Mouse (Mus musculus): ENCODE results near the gene Gm20388. TPM values are rescaled to one million over a fixed set of nuclear protein-coding genes. Genes with fewer than 3 reads are reported as not detected.

The Gm20388 gene
- polyA plus RNA-seq, 1 experiment from 2014 or later = 2.5 TPM

- H3K4me1 ChIP-seq = peaks cover 91% of the 10 kb centered on the region
- DNase-seq (ENCODE audit: low spot score) = no peak
- peaks cover 34% of the 10 kb centered on the region for H3K27me3 ChIP-seq (ENCODE audit: low read depth, poor library complexity, severe bottlenecking)
- H3K4me3 ChIP-seq = peak overlapping the region; percentile 74
- 11% methylated on average over 21 of the region's 21 CpGs for WGBS
- no peaks in the 10 kb centered on the region for H3K9me3 ChIP-seq (replicated peaks)
- H3K36me3 ChIP-seq = no peaks in the 10 kb centered on the region
- H3K27ac ChIP-seq = peak overlapping the region; percentile 91
Observed at GRCm38 (mm10) chr8:120485551-120486476, 575.2 kb downstream of the Gm20388 start.

- peaks cover 91% of the 10 kb centered on the region for H3K4me1 ChIP-seq
- peak overlapping the region; percentile 74 for H3K4me3 ChIP-seq
- peaks cover 41% of the 10 kb centered on the region for H3K27me3 ChIP-seq (ENCODE audit: low read depth, poor library complexity, severe bottlenecking)
- H3K9me3 ChIP-seq (replicated peaks) = no peaks in the 10 kb centered on the region
- peak overlapping the region; percentile 91 for H3K27ac ChIP-seq
- peak; percentile 77 for DNase-seq (ENCODE audit: low spot score)
- H3K36me3 ChIP-seq = no peaks in the 10 kb centered on the region
- under 1% methylated on average over 50 of the region's 50 CpGs for WGBS
Observed at GRCm38 (mm10) chr8:120486477-120487376, 576.1 kb downstream of the Gm20388 start.

GRCm38 (mm10) chr8:120487377-120487728, 576.7 kb downstream of the Gm20388 start:
- H3K27me3 ChIP-seq (ENCODE audit: low read depth, poor library complexity, severe bottlenecking) = peaks cover 41% of the 10 kb centered on the region
- no peaks in the 10 kb centered on the region for H3K36me3 ChIP-seq
- under 1% methylated on average over 34 of the region's 34 CpGs for WGBS
- peak; percentile 68 for DNase-seq (ENCODE audit: low spot score)
- H3K27ac ChIP-seq = peak overlapping the region; percentile 91
- H3K9me3 ChIP-seq (replicated peaks) = no peaks in the 10 kb centered on the region
- peaks cover 91% of the 10 kb centered on the region for H3K4me1 ChIP-seq
- H3K4me3 ChIP-seq = peak overlapping the region; percentile 74

- no peaks in the 10 kb centered on the region for H3K9me3 ChIP-seq (replicated peaks)
- WGBS = under 1% methylated on average over 52 of the region's 55 CpGs
- DNase-seq (ENCODE audit: low spot score) = peak; percentile 78
- H3K4me1 ChIP-seq = peaks cover 95% of the 10 kb centered on the region
- H3K27me3 ChIP-seq (ENCODE audit: low read depth, poor library complexity, severe bottlenecking) = peaks cover 41% of the 10 kb centered on the region
- peak overlapping the region; percentile 74 for H3K4me3 ChIP-seq
- no peaks in the 10 kb centered on the region for H3K36me3 ChIP-seq
- H3K27ac ChIP-seq = peak overlapping the region; percentile 91
Observed at GRCm38 (mm10) chr8:120487729-120488510, 577.3 kb downstream of the Gm20388 start.

- Histone ChIP-seq H3K36me3 (no peaks in the 10 kb centered on the region), H3K4me3 (peak overlapping the region; percentile 74), H3K27ac (peak overlapping the region; percentile 91), H3K27me3 (ENCODE audit: low read depth, poor library complexity, severe bottlenecking) (peaks cover 34% of the 10 kb centered on the region), H3K4me1 (peaks cover 97% of the 10 kb centered on the region), H3K9me3 (replicated peaks) (no peaks in the 10 kb centered on the region)
- WGBS = 0% methylated on average over 25 of the region's 25 CpGs
- no peak for DNase-seq (ENCODE audit: low spot score)
Observed at GRCm38 (mm10) chr8:120488636-120489131, 578.0 kb downstream of the Gm20388 start.

GRCm38 (mm10) chr8:120489142-120489754, 578.6 kb downstream of the Gm20388 start:
- peak; percentile 63 for DNase-seq (ENCODE audit: low spot score)
- peaks cover 29% of the 10 kb centered on the region for H3K27me3 ChIP-seq (ENCODE audit: low read depth, poor library complexity, severe bottlenecking)
- no peaks in the 10 kb centered on the region for H3K9me3 ChIP-seq (replicated peaks)
- WGBS = under 1% methylated on average over 73 of the region's 73 CpGs
- peak overlapping the region; percentile 91 for H3K27ac ChIP-seq
- no peaks in the 10 kb centered on the region for H3K36me3 ChIP-seq
- H3K4me1 ChIP-seq = peaks cover 97% of the 10 kb centered on the region
- H3K4me3 ChIP-seq = peak overlapping the region; percentile 74

GRCm38 (mm10) chr8:120489771-120490281, 579.2 kb downstream of the Gm20388 start:
- DNase-seq (ENCODE audit: low spot score) = no peak

GRCm38 (mm10) chr8:120490354-120491141, 579.9 kb downstream of the Gm20388 start:
- 10% methylated on average over 12 of the region's 12 CpGs for WGBS
- peaks cover 16% of the 10 kb centered on the region for H3K27me3 ChIP-seq (ENCODE audit: low read depth, poor library complexity, severe bottlenecking)
- no peak for DNase-seq (ENCODE audit: low spot score)
- H3K9me3 ChIP-seq (replicated peaks) = no peaks in the 10 kb centered on the region
- H3K4me1 ChIP-seq = peaks cover 97% of the 10 kb centered on the region
- no peaks in the 10 kb centered on the region for H3K36me3 ChIP-seq
- peak overlapping the region; percentile 91 for H3K27ac ChIP-seq
- peak overlapping the region; percentile 74 for H3K4me3 ChIP-seq

More at GRCm38 (mm10) chr8:120489771-120490281, 579.2 kb downstream of the Gm20388 start:
- WGBS = 3% methylated on average over 15 of the region's 15 CpGs
- H3K4me3 ChIP-seq = peak overlapping the region; percentile 74
- peaks cover 97% of the 10 kb centered on the region for H3K4me1 ChIP-seq
- peak overlapping the region; percentile 91 for H3K27ac ChIP-seq
- no peaks in the 10 kb centered on the region for H3K9me3 ChIP-seq (replicated peaks)
- H3K27me3 ChIP-seq (ENCODE audit: low read depth, poor library complexity, severe bottlenecking) = peaks cover 23% of the 10 kb centered on the region
- no peaks in the 10 kb centered on the region for H3K36me3 ChIP-seq

- no peak for DNase-seq (ENCODE audit: low spot score)
- H3K27me3 ChIP-seq (ENCODE audit: low read depth, poor library complexity, severe bottlenecking) = peaks cover 16% of the 10 kb centered on the region
- 65% methylated on average over 5 of the region's 5 CpGs for WGBS
- H3K4me3 ChIP-seq = peak overlapping the region; percentile 74; the same call in 1 of the 2 replicates
- H3K27ac ChIP-seq = no peak overlapping the region; the same call in 1 of the 2 replicates
- H3K36me3 ChIP-seq = no peaks in the 10 kb centered on the region
- H3K9me3 ChIP-seq (replicated peaks) = no peaks in the 10 kb centered on the region
- peaks cover 93% of the 10 kb centered on the region for H3K4me1 ChIP-seq
Observed at GRCm38 (mm10) chr8:120491166-120491793, 580.6 kb downstream of the Gm20388 start.

- H3K9me3 ChIP-seq (replicated peaks) = no peaks in the 10 kb centered on the region
- DNase-seq (ENCODE audit: low spot score) = no peak
- peaks cover 16% of the 10 kb centered on the region for H3K27me3 ChIP-seq (ENCODE audit: low read depth, poor library complexity, severe bottlenecking)
- H3K27ac ChIP-seq = peak overlapping the region; percentile 43; the same call in 1 of the 2 replicates
- 13% methylated on average over 14 of the region's 14 CpGs for WGBS
- peaks cover 93% of the 10 kb centered on the region for H3K4me1 ChIP-seq
- H3K4me3 ChIP-seq = peak overlapping the region; percentile 16; the same call in 1 of the 2 replicates
- no peaks in the 10 kb centered on the region; the same call in 1 of the 2 replicates for H3K36me3 ChIP-seq
Observed at GRCm38 (mm10) chr8:120492193-120492880, 581.7 kb downstream of the Gm20388 start.
